Mouse (Mus musculus) intestine, embryonic 14.5 days (tissue): ENCODE measurements at regions not wholly inside any gene's neighbourhood (a gene's known extent, or its start where the extent isn't known, plus 50 kb on each side); places are given as distances from the start of the nearest gene placed in this dataset.

Experiments
- ATAC-seq: fragments of 200-750 bp; cut with Nextera tagmentation; replicated peaks from 2 replicates; pipeline ENCODE4 v1.8.0; 2017; ENCODE audit warnings: low read depth, moderate number of reproducible peaks, moderate TSS enrichment, moderate library complexity; ENCODE audit not compliant: low FRiP score, low TSS enrichment
- DNase-seq: peaks from one replicate; pipeline ENCODE4 v3.0.0-alpha.2; 2018; ENCODE audit warnings: low spot score
- H3K27ac ChIP-seq: fragments of 300-500 bp; sonication (generic); 2 replicates; pipeline ENCODE4 v1.5.1; 2014; ENCODE audit warnings: low read depth, mild to moderate bottlenecking, control low read depth
- H3K27me3 ChIP-seq: fragments of 300-500 bp; sonication (generic); replicated peaks from 2 replicates; pipeline ENCODE4 v1.6.1; 2014; ENCODE audit warnings: low read length, control low read depth; ENCODE audit not compliant: control insufficient read depth, insufficient read depth
- H3K36me3 ChIP-seq: fragments of 300-500 bp; sonication (generic); 2 replicates; pipeline ENCODE4 v1.6.1; 2014; ENCODE audit warnings: low read length, control low read depth; ENCODE audit not compliant: control insufficient read depth, insufficient read depth
- H3K4me1 ChIP-seq: fragments of 300-500 bp; sonication (generic); replicated peaks from 2 replicates; pipeline ENCODE4 v1.6.1; 2014; ENCODE audit warnings: low read length, control low read depth, mixed read lengths; ENCODE audit not compliant: control insufficient read depth, insufficient read depth
- H3K4me2 ChIP-seq: fragments of 300-500 bp; sonication (generic); 2 replicates; pipeline ENCODE4 v1.6.1; 2014; ENCODE audit warnings: low read length
- H3K4me3 ChIP-seq: fragments of 300-500 bp; sonication (generic); 2 replicates; pipeline ENCODE4 v1.5.1; 2014; ENCODE audit warnings: low read depth, low read length, control low read depth, mixed read lengths
- H3K9ac ChIP-seq: fragments of 300-500 bp; sonication (generic); 2 replicates; pipeline ENCODE4 v1.6.1; 2014; ENCODE audit warnings: mild to moderate bottlenecking, low read length
- H3K9me3 ChIP-seq: fragments of 300-500 bp; sonication (generic); 2 replicates; pipeline ENCODE4 v1.6.1; 2016; ENCODE audit warnings: low read length, control low read depth; ENCODE audit not compliant: control insufficient read depth
- WGBS: fragments of 180-500 bp; shearing (Covaris S2); extraction: QIAGEN DNeasy Blood & Tissue Kit; methylation state at CpG from one replicate; pipeline ENCODE4 v1.1.7; 2014; 5-methylcytosine and 5-hydroxymethylcytosine counted together

DNA sequence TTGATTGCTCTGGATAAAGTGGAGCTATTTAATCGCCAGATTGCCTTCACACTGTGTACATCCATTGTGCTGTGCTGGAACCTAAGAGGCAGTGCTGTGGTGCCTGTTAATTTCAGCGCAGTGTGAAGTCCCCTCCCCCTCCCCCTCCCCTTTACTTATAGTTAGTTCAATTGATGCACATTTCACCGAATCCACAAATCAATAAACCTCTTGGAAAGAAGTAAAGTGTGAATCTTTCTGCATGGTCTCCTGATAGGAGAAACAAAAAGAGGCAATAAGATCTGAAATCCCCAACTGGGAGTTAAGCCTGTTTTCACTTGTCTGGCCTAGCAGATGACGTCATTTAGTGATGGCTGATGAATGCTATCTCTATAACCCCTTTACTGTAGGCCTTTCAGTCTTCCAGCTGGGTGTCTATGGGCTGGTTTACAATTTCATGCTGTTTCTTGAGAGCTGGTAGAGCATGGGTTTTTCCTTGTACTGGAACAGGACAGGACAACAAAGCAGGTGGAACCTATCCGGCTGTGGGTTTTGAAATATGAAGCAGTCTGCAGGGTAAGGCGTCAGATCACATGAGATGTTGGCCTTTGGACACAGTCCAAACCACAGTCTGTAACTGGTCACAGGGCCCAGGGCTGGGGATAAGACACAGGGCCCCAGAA is 398.0 kb upstream of the Sel1l start:
- H3K4me1 ChIP-seq: no peaks in the 10 kb centered on the region
- no peak for DNase-seq
- H3K27ac ChIP-seq: no peak overlapping the region
- no peak overlapping the region for H3K9ac ChIP-seq
- no peak for ATAC-seq
- no peak overlapping the region for H3K4me3 ChIP-seq
- no peaks in the 10 kb centered on the region for H3K9me3 ChIP-seq
- no peak overlapping the region for H3K4me2 ChIP-seq
- 52% methylated on average over 6 of the region's 6 CpGs for WGBS
- H3K36me3 ChIP-seq: no peaks in the 10 kb centered on the region
- no peaks in the 10 kb centered on the region for H3K27me3 ChIP-seq

- Histone ChIP-seq H3K4me3 (no peak overlapping the region), H3K27me3 (no peaks in the 10 kb centered on the region), H3K27ac (no peak overlapping the region), H3K4me1 (no peaks in the 10 kb centered on the region), H3K36me3 (no peaks in the 10 kb centered on the region), H3K9me3 (no peaks in the 10 kb centered on the region), H3K9ac (no peak overlapping the region), H3K4me2 (no peak overlapping the region)
- WGBS: 73% methylated on average over 5 of the region's 5 CpGs
- ATAC-seq (no peak), DNase-seq (no peak)
These were observed 391.2 kb upstream of the Sel1l start for GRCm38 (mm10) chr12:92239956-92240699.

GRCm38 (mm10) chr12:92233650-92234408 is 384.9 kb upstream of the Sel1l start:
- Histone ChIP-seq H3K9ac (no peak overlapping the region), H3K27me3 (no peaks in the 10 kb centered on the region), H3K4me1 (no peaks in the 10 kb centered on the region), H3K36me3 (no peaks in the 10 kb centered on the region), H3K9me3 (no peaks in the 10 kb centered on the region), H3K27ac (no peak overlapping the region), H3K4me3 (no peak overlapping the region), H3K4me2 (no peak overlapping the region)
- no peak for DNase-seq
- 80% methylated on average over 3 of the region's 3 CpGs for WGBS
- no peak for ATAC-seq

DNA sequence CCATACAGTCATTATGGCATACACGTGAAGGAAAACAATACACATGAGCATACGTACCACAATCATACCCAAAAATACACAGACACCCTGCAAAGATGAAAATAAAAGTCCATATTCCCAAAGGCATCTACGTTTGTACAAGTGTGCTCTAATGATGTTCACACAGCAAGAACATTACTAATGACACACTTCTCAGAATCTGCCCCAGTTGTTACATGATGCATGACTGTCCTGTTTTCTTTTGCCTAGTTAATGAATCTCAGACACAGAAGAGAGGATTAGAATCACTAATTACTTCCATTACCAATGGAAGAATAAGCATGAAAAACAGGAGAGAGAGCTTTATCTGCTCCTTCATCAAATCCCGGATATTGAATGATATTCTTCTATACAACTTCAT is 379.6 kb upstream of the Sel1l start:
- Histone ChIP-seq H3K9me3 (no peaks in the 10 kb centered on the region), H3K4me1 (no peaks in the 10 kb centered on the region), H3K36me3 (no peaks in the 10 kb centered on the region), H3K27ac (no peak overlapping the region), H3K9ac (no peak overlapping the region), H3K27me3 (no peaks in the 10 kb centered on the region), H3K4me2 (no peak overlapping the region), H3K4me3 (no peak overlapping the region)
- 83% methylated on average over 4 of the region's 4 CpGs for WGBS
- ATAC-seq (no peak), DNase-seq (no peak)

GRCm38 (mm10) chr12:92203351-92203750 is 354.4 kb upstream of the Sel1l start:
- no peaks in the 10 kb centered on the region for H3K9me3 ChIP-seq
- DNase-seq (no peak), ATAC-seq (no peak)
- no peak overlapping the region for H3K9ac ChIP-seq
- H3K27me3 ChIP-seq: no peaks in the 10 kb centered on the region
- no peak overlapping the region for H3K27ac ChIP-seq
- 97% methylated on average over 4 of the region's 4 CpGs for WGBS
- no peak overlapping the region for H3K4me2 ChIP-seq
- H3K4me3 ChIP-seq: no peak overlapping the region
- no peaks in the 10 kb centered on the region for H3K4me1 ChIP-seq
- no peaks in the 10 kb centered on the region for H3K36me3 ChIP-seq

GRCm38 (mm10) chr12:92200602-92201001 is 351.6 kb upstream of the Sel1l start:
- Histone ChIP-seq H3K4me2 (no peak overlapping the region), H3K9ac (no peak overlapping the region), H3K27ac (no peak overlapping the region), H3K4me3 (no peak overlapping the region), H3K9me3 (no peaks in the 10 kb centered on the region), H3K4me1 (no peaks in the 10 kb centered on the region), H3K36me3 (no peaks in the 10 kb centered on the region), H3K27me3 (no peaks in the 10 kb centered on the region)
- WGBS: 59% methylated on average over 1 of the region's 1 CpGs
- ATAC-seq (no peak), DNase-seq (no peak)

GRCm38 (mm10) chr12:92198738-92199477 is 350.0 kb upstream of the Sel1l start:
- DNase-seq: no peak
- H3K4me3 ChIP-seq: no peak overlapping the region
- no peak overlapping the region for H3K4me2 ChIP-seq
- no peak overlapping the region for H3K9ac ChIP-seq
- H3K36me3 ChIP-seq: no peaks in the 10 kb centered on the region
- H3K27me3 ChIP-seq: no peaks in the 10 kb centered on the region
- ATAC-seq: no peak
- H3K9me3 ChIP-seq: no peaks in the 10 kb centered on the region
- 81% methylated on average over 5 of the region's 5 CpGs for WGBS
- no peaks in the 10 kb centered on the region for H3K4me1 ChIP-seq
- no peak overlapping the region for H3K27ac ChIP-seq

GRCm38 (mm10) chr12:92193934-92194685 is 345.2 kb upstream of the Sel1l start:
- Histone ChIP-seq H3K9me3 (no peaks in the 10 kb centered on the region), H3K9ac (no peak overlapping the region), H3K4me3 (no peak overlapping the region), H3K27ac (no peak overlapping the region), H3K4me1 (no peaks in the 10 kb centered on the region), H3K27me3 (no peaks in the 10 kb centered on the region), H3K36me3 (no peaks in the 10 kb centered on the region), H3K4me2 (no peak overlapping the region)
- DNase-seq: no peak
- WGBS: 72% methylated on average over 6 of the region's 6 CpGs
- no peak for ATAC-seq
